Mouse (Mus musculus): ENCODE data around the gene Cxcl3. TPM values are rescaled to one million over a fixed set of nuclear protein-coding genes. Genes with fewer than 3 reads are reported as not detected.

Cxcl3 gene
- polyA plus RNA-seq, 1 experiment from 2014 or later = 0.36 TPM

- ATAC-seq = no peak
- Histone ChIP-seq H3K9ac (ENCODE audit: low read depth, low read length) (no peak overlapping the region), H3K36me3 (ENCODE audit: control insufficient read depth, insufficient read depth, low read length) (no peaks in the 10 kb centered on the region), H3K4me2 (ENCODE audit: low read length) (no peak overlapping the region), H3K27ac (ENCODE audit: low read depth, low read length) (no peak overlapping the region), H3K4me1 (ENCODE audit: control insufficient read depth, insufficient read depth, low read depth, low read length) (no peaks in the 10 kb centered on the region), H3K27me3 (replicated peaks; ENCODE audit: control insufficient read depth, insufficient read depth, low read length) (no peaks in the 10 kb centered on the region), H3K9me3 (ENCODE audit: control insufficient read depth, low read length) (no peaks in the 10 kb centered on the region), H3K4me3 (ENCODE audit: low read length) (no peak overlapping the region)
- 87% methylated on average over 11 of the region's 11 CpGs for WGBS
These were observed 46.4 kb downstream of the Cxcl3 start for GRCm38 (mm10) chr5:90832145-90832767.

GRCm38 (mm10) chr5:90832768-90833388 lies 47.0 kb downstream of the Cxcl3 start:
- Histone ChIP-seq H3K4me2 (ENCODE audit: low read length) (no peak overlapping the region), H3K4me1 (ENCODE audit: control insufficient read depth, insufficient read depth, low read depth, low read length) (no peaks in the 10 kb centered on the region), H3K36me3 (ENCODE audit: control insufficient read depth, insufficient read depth, low read length) (no peaks in the 10 kb centered on the region), H3K9me3 (ENCODE audit: control insufficient read depth, low read length) (no peaks in the 10 kb centered on the region), H3K4me3 (ENCODE audit: low read length) (no peak overlapping the region), H3K27me3 (replicated peaks; ENCODE audit: control insufficient read depth, insufficient read depth, low read length) (no peaks in the 10 kb centered on the region), H3K9ac (ENCODE audit: low read depth, low read length) (no peak overlapping the region), H3K27ac (ENCODE audit: low read depth, low read length) (no peak overlapping the region)
- 92% methylated on average over 8 of the region's 8 CpGs for WGBS
- ATAC-seq = no peak

- H3K27me3 ChIP-seq (replicated peaks; ENCODE audit: control insufficient read depth, insufficient read depth, low read length) = no peaks in the 10 kb centered on the region
- no peaks in the 10 kb centered on the region for H3K36me3 ChIP-seq (ENCODE audit: control insufficient read depth, insufficient read depth, low read length)
- no peaks in the 10 kb centered on the region for H3K4me1 ChIP-seq (ENCODE audit: control insufficient read depth, insufficient read depth, low read depth, low read length)
- no peak overlapping the region for H3K27ac ChIP-seq (ENCODE audit: low read depth, low read length)
- H3K4me3 ChIP-seq (ENCODE audit: low read length) = no peak overlapping the region
- H3K9ac ChIP-seq (ENCODE audit: low read depth, low read length) = no peak overlapping the region
- ATAC-seq = no peak
- no peaks in the 10 kb centered on the region for H3K9me3 ChIP-seq (ENCODE audit: control insufficient read depth, low read length)
- no peak overlapping the region for H3K4me2 ChIP-seq (ENCODE audit: low read length)
- WGBS = 88% methylated on average over 4 of the region's 4 CpGs
These were observed 48.5 kb downstream of the Cxcl3 start for GRCm38 (mm10) chr5:90834436-90834835.

GRCm38 (mm10) chr5:90838582-90838981 lies 52.7 kb downstream of the Cxcl3 start:
- ATAC-seq = no peak
- Histone ChIP-seq H3K27ac (ENCODE audit: low read depth, low read length) (no peak overlapping the region), H3K27me3 (replicated peaks; ENCODE audit: control insufficient read depth, insufficient read depth, low read length) (no peaks in the 10 kb centered on the region), H3K36me3 (ENCODE audit: control insufficient read depth, insufficient read depth, low read length) (no peaks in the 10 kb centered on the region), H3K9me3 (ENCODE audit: control insufficient read depth, low read length) (no peaks in the 10 kb centered on the region), H3K4me3 (ENCODE audit: low read length) (no peak overlapping the region), H3K4me1 (ENCODE audit: control insufficient read depth, insufficient read depth, low read depth, low read length) (no peaks in the 10 kb centered on the region), H3K4me2 (ENCODE audit: low read length) (no peak overlapping the region), H3K9ac (ENCODE audit: low read depth, low read length) (no peak overlapping the region)
- WGBS = 84% methylated on average over 5 of the region's 5 CpGs

Small RNA genes lying within 50 kb of the gene (microRNA-seq; reads per million reads assigned to microRNA genes)
- gene Gm24322 = not detected

Other genes starting within 250 kb of the Cxcl3 start
- gene 5830473C10Rik, start 225.0 kb upstream of the Cxcl3 start, polyA plus RNA-seq (2015; fragmentation: Nextera tagmentation; extraction: Ambion mirVana) = 0.06 and 0.12 TPM in 2 replicates
- gene Rassf6, start 145.4 kb upstream of the Cxcl3 start, polyA plus RNA-seq (2015; fragmentation: Nextera tagmentation; extraction: Ambion mirVana) = 3.3 and 4.1 TPM in 2 replicates
- 0.29 and 0.61 TPM in 2 replicates for gene Cxcl5, start 26.7 kb upstream of the Cxcl3 start, polyA plus RNA-seq (2015; fragmentation: Nextera tagmentation; extraction: Ambion mirVana)
- 0.77 and 0.85 TPM in 2 replicates for gene Ppbp, start 17.6 kb upstream of the Cxcl3 start, polyA plus RNA-seq (2015; fragmentation: Nextera tagmentation; extraction: Ambion mirVana)
- 42.5 and 48.5 TPM in 2 replicates for gene Pf4, start 13.7 kb upstream of the Cxcl3 start, polyA plus RNA-seq (2015; fragmentation: Nextera tagmentation; extraction: Ambion mirVana)
- gene Cxcl15, start 8.4 kb downstream of the Cxcl3 start, polyA plus RNA-seq (2015; fragmentation: Nextera tagmentation; extraction: Ambion mirVana) = not detected in 2 replicates
- gene Cxcl1, start 105.1 kb downstream of the Cxcl3 start, polyA plus RNA-seq (2015; fragmentation: Nextera tagmentation; extraction: Ambion mirVana) = 0.41 and 0.64 TPM in 2 replicates
- not detected in 2 replicates for gene Cxcl2, start 117.8 kb downstream of the Cxcl3 start, polyA plus RNA-seq (2015; fragmentation: Nextera tagmentation; extraction: Ambion mirVana)
- 59.4 and 61.8 TPM in 2 replicates for gene Mthfd2l, start 145.0 kb downstream of the Cxcl3 start, polyA plus RNA-seq (2015; fragmentation: Nextera tagmentation; extraction: Ambion mirVana)
- gene Epgn, start 241.4 kb downstream of the Cxcl3 start, polyA plus RNA-seq (2015; fragmentation: Nextera tagmentation; extraction: Ambion mirVana) = 0.17 TPM in 1 of 2 replicates, not detected in the other

Data from hindbrain, embryonic 16.5 days (tissue).